Mouse (Mus musculus): ENCODE data around the gene Gm49318. TPM values are rescaled to one million over a fixed set of nuclear protein-coding genes. Genes with fewer than 3 reads are reported as not detected.

Gene Gm49318
- polyA plus RNA-seq, 1 experiment from 2014 or later, result not detected

DNA sequence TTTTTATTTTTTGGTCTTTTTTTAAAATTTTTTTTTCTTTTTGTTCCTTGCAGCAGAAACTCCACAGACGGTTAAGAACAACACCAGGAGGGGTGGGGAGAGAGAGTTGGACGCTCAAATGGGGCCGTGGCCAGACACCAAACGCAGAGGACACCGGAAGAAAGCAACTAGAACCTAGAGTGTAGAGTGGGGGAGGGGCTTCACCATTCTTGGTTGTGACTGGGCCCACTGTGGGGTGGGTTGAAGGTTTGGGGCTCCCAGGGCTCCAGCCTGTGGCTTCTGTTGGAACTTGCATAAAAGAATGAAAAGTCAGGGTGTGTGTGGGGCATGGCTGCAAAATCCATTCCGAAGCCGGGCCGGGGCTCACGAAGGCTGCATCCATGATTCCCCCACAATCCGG, 54.8 kb downstream of the Gm49318 start:
- Histone ChIP-seq H3K27me3 (no peaks in the 10 kb centered on the region), H3K9ac (replicated peaks) (no peak overlapping the region), H3K4me1 (no peaks in the 10 kb centered on the region; the same call in 1 of the 2 replicates), H3K4me3 (no peak overlapping the region), H3K27ac (replicated peaks) (no peak overlapping the region), H3K36me3 (peaks cover 82% of the 10 kb centered on the region), H3K9me3 (no peaks in the 10 kb centered on the region), H3K4me2 (replicated peaks) (no peak overlapping the region)
- WGBS, result 70% methylated on average over 10 of the region's 10 CpGs
- ATAC-seq (ENCODE audit: low FRiP score, low read depth), result no peak

DNA sequence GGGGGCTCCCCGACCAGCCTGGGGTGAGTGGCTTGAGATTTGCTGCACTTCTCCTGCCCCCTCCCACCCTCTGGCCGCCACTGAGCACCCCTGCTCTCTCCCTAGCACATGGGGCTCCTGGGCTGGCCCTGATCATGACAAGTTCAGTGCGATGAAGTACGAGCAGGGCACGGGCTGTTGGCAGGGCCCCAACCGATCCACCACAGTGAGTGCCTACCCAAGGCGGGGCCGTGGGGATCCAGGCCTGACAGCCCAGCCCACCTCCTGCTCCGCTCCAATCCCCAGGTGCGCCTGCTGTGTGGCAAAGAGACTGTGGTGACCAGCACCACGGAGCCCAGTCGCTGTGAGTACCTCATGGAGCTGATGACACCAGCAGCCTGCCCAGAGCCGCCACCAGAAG, 58.3 kb downstream of the Gm49318 start:
- 93% methylated on average over 13 of the region's 13 CpGs for WGBS

DNA sequence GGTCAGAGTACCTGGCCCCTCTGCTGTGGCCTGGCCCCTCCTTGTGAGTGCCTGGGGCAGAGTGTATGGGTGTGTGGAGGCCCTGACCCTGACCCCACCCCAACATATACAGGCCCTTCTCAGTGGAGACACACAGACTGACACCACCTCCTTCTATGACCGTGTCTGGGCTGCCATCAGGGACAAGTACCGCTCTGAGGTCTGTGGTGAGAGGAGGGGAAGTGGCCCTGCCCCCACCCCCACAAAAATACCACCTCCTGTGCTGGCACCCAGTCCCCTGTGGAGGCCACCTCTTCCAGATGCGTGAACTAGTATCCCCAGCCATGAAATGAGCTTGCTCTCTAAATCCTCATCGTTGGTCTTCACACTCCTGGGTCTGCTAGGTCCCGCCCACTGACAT, 60.0 kb downstream of the Gm49318 start:
- Histone ChIP-seq H3K27ac (replicated peaks) (peak overlapping the region; percentile 20; the same call in 1 of the 2 replicates), H3K4me1 (0 out of 2 replicates have a peak, but pooled peaks cover 1% of the 10 kb centered on the region), H3K36me3 (peaks cover 96% of the 10 kb centered on the region), H3K27me3 (no peaks in the 10 kb centered on the region), H3K9ac (replicated peaks) (no peak overlapping the region), H3K9me3 (no peaks in the 10 kb centered on the region), H3K4me3 (no peak overlapping the region), H3K4me2 (replicated peaks) (no peak overlapping the region)
- WGBS, result 84% methylated on average over 5 of the region's 5 CpGs
- no peak for ATAC-seq (ENCODE audit: low FRiP score, low read depth)

More for the DNA sequence above, 58.3 kb downstream of the Gm49318 start:
- Histone ChIP-seq H3K27me3 (no peaks in the 10 kb centered on the region), H3K9me3 (no peaks in the 10 kb centered on the region), H3K4me1 (no peaks in the 10 kb centered on the region; the same call in 1 of the 2 replicates), H3K4me3 (no peak overlapping the region), H3K9ac (replicated peaks) (no peak overlapping the region), H3K36me3 (peaks cover 92% of the 10 kb centered on the region), H3K27ac (replicated peaks) (0 out of 2 replicates have a peak overlapping the region, but pooled peaks have one; percentile 49), H3K4me2 (replicated peaks) (no peak overlapping the region)
- ATAC-seq (ENCODE audit: low FRiP score, low read depth), result no peak

DNA sequence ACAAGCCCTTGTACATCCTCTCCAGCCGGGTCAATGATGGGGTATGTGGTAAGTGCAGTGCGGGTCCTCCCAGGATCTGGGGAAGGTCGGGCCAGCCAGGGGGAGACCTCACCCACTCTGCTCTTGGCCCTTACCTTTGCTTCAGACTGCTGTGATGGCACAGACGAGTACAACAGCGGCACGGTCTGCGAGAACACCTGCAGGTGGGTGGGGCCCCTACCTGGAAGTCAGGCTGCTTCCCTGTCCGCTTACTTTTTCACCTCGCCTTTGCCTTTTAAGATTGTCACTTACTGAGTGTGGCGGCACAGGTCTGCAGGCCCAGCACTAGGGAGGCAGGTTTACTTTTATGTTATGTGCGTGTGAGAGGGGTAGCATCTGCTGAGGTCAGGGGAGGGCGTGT, 66.5 kb downstream of the Gm49318 start:
- Histone ChIP-seq H3K36me3 (peaks cover 56% of the 10 kb centered on the region), H3K27me3 (no peaks in the 10 kb centered on the region), H3K9ac (replicated peaks) (no peak overlapping the region), H3K9me3 (no peaks in the 10 kb centered on the region), H3K4me1 (peaks cover 37% of the 10 kb centered on the region), H3K4me2 (replicated peaks) (0 out of 2 replicates have a peak overlapping the region, but pooled peaks have one; percentile 1), H3K27ac (replicated peaks) (no peak overlapping the region), H3K4me3 (no peak overlapping the region)
- 93% methylated on average over 12 of the region's 12 CpGs for WGBS
- no peak for ATAC-seq (ENCODE audit: low FRiP score, low read depth)

DNA sequence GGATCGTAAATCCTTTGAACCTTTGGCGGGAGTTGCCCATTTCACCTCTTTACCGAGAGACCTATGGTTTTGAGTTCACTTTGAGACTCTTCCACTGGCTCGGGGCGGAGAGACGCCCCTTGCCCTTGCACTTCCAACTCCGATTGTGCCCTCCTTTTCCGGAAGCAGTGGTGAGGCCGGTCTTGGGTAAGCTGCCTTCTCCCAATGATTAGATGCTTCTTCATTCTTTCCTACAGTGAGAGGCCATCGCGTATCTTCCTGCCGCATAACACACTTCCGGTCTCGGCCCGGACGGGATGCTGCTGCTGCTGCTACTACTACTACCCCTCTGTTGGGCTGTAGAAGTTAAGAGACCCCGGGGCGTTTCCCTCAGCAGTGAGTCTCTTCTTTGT, 67.9 kb downstream of the Gm49318 start:
- Histone ChIP-seq H3K27me3 (no peaks in the 10 kb centered on the region), H3K4me1 (peaks cover 37% of the 10 kb centered on the region), H3K9ac (replicated peaks) (peak overlapping the region; percentile 73), H3K36me3 (peaks cover 42% of the 10 kb centered on the region), H3K9me3 (no peaks in the 10 kb centered on the region), H3K27ac (replicated peaks) (peak overlapping the region; percentile 64), H3K4me2 (replicated peaks) (peak overlapping the region; percentile 80), H3K4me3 (peak overlapping the region; percentile 64)
- peak; percentile 8 for ATAC-seq (ENCODE audit: low FRiP score, low read depth)
- under 1% methylated on average over 18 of the region's 18 CpGs for WGBS

DNA sequence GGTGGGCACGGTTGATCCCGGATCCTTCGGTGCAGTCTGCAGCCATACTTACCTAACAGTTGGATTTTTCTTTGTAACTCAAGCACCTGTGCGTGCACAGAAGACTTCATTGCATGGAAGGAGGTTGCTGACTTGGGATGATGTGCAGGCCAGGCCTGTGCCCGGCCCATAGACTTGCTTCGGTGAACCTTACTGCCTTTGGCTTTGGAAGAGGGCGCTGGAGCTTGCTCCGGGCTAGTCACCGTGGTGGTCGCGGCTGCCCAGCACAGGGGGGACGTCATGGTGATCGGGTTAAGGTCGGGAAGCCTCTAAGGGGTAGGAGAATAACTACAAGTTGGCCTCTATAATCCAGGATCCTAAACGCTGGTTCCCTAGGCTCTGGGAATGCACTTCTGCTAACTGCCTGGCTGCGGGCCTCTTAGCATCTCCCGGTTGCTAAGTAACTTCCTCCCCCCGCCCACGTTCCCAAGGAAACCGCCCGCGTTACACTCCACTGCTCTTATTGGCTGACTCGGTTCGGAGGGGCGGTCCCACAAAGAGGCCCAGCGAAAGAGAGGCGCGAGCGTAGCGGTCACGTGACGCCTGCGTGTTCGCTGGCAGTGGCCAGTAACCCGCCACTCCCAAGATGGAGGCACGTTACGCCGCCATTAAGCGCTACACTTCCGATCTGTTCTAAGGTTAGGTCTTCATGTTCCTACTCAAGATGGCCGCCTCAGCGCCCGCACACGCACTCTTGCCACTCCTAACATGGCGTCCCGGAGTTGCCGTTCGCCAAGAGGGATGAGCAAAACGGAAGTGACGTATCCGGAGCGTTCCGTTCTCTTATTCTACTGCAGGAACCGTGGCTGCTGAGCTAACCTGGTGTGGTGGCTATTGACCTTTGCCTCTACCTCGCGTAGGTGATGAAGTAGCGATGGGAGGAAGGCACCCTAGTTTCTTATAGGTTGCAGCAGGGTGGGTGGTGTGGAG, 68.6 kb downstream of the Gm49318 start, which contains the start of the genes Ccdc151 and Prkcsh:
Ccdc151 (minus strand) TSS at position 441 of the 969 bp plus-strand sequence.
Prkcsh (plus strand) TSS at position 613 of the 969 bp plus-strand sequence.
- peak; percentile 99 for ATAC-seq (ENCODE audit: low FRiP score, low read depth)
- H3K27me3 ChIP-seq, result no peaks in the 10 kb centered on the region
- H3K4me3 ChIP-seq, result peak within 1 kb of the TSS; percentile 64
- peak within 1 kb of the TSS; percentile 80 for H3K4me2 ChIP-seq (replicated peaks)
- 4% methylated on average over 57 of the region's 57 CpGs for WGBS
- H3K9ac ChIP-seq (replicated peaks), result peak within 1 kb of the TSS; percentile 73
- H3K36me3 ChIP-seq, result peaks cover 35% of the 10 kb centered on the region
- H3K4me1 ChIP-seq, result peaks cover 37% of the 10 kb centered on the region
- peak within 1 kb of the TSS; percentile 69 for H3K27ac ChIP-seq (replicated peaks)
- no peaks in the 10 kb centered on the region for H3K9me3 ChIP-seq

DNA sequence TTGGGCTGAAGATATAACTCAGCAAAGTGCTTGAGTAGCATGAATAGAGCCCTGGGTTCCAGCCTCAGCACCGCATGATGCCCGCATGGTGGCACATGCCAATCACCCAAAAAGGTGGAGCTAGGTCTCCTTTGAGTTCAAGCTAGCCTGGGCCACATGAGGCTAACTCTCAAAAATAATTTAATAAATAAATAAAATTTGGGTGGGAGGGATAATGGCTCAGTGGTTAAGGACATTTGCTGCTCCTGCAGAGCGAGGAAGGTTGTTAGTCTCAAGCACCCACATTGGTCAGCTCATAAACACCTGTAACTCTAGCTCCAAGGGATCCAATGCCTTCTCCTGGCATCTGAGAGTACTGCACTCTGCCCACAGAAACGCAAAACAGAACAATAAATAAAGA, 69.4 kb downstream of the Gm49318 start:
- no peaks in the 10 kb centered on the region for H3K9me3 ChIP-seq
- H3K4me2 ChIP-seq (replicated peaks), result peak overlapping the region; percentile 59
- no peaks in the 10 kb centered on the region for H3K27me3 ChIP-seq
- peaks cover 26% of the 10 kb centered on the region for H3K36me3 ChIP-seq
- peaks cover 37% of the 10 kb centered on the region for H3K4me1 ChIP-seq
- no peak for ATAC-seq (ENCODE audit: low FRiP score, low read depth)
- H3K9ac ChIP-seq (replicated peaks), result no peak overlapping the region
- 78% methylated on average over 4 of the region's 4 CpGs for WGBS
- peak overlapping the region; percentile 64 for H3K4me3 ChIP-seq
- H3K27ac ChIP-seq (replicated peaks), result peak overlapping the region; percentile 69; the same call in 1 of the 2 replicates

DNA sequence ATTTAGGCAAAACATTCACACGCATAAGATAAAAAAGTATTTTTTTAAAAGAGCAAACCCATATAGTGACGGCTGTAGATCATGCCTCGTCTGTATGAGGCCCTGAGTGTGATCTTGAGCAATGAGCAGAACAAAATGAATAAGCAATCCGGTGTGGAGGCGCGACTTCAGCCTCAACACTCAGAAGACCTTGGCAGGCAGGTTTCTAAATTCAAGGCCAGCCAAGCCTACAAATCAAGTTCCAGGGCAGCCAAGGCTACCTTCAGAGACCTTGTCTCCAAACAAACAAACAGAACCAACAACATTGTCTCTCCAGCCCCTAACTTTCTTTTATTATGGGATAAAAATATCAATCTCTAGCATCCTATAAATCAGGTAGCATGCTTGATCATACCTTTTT, 70.8 kb downstream of the Gm49318 start:
- ATAC-seq (ENCODE audit: low FRiP score, low read depth), result no peak
- Histone ChIP-seq H3K9me3 (no peaks in the 10 kb centered on the region), H3K4me3 (no peak overlapping the region)

DNA sequence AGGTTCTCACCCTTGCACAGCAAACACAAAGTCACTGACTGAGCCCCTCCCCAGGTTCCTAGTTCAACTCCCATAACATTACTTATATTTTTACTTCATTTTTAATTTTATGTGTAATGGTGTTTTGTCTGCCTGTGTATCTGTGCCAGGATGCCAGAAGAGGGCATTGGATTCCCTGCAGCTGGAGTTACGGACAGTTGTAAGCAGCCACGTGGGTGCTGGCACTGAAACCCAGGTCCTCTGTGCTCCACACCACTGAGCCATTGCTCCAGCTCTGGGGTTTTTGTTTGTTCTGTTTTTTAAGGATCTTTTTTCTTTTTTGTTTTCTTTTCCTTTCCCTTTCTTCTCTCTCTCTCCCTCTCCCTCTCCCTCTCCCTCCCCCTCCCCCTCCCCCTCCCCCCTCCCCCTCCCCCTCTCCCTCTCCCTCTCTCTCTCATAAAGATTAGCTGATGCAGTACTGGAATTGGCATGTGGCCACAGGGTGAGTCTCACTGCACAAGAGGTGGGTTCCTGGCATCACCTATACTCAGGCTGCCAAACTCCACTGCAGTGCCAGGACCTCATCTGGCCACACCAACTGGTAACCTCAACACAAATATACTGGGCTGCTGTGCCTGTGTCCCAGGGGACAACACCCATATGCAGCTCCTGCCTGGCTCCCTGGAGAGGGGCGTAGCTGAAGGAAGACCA, 74.7 kb downstream of the Gm49318 start:
- no peaks in the 10 kb centered on the region for H3K4me1 ChIP-seq
- WGBS, result 89% methylated on average over 3 of the region's 3 CpGs
- no peak overlapping the region for H3K9ac ChIP-seq (replicated peaks)
- ATAC-seq (ENCODE audit: low FRiP score, low read depth), result no peak
- H3K4me3 ChIP-seq, result no peak overlapping the region
- no peak overlapping the region for H3K4me2 ChIP-seq (replicated peaks)
- no peaks in the 10 kb centered on the region for H3K36me3 ChIP-seq
- no peaks in the 10 kb centered on the region for H3K9me3 ChIP-seq
- H3K27ac ChIP-seq (replicated peaks), result no peak overlapping the region
- peaks cover 22% of the 10 kb centered on the region for H3K27me3 ChIP-seq

More for the DNA sequence above, 70.8 kb downstream of the Gm49318 start:
- H3K27ac ChIP-seq (replicated peaks), result no peak overlapping the region
- 90% methylated on average over 6 of the region's 6 CpGs for WGBS
- no peaks in the 10 kb centered on the region for H3K27me3 ChIP-seq
- no peak overlapping the region for H3K4me2 ChIP-seq (replicated peaks)
- peaks cover 29% of the 10 kb centered on the region for H3K4me1 ChIP-seq
- H3K9ac ChIP-seq (replicated peaks), result no peak overlapping the region
- peaks cover 13% of the 10 kb centered on the region for H3K36me3 ChIP-seq

DNA sequence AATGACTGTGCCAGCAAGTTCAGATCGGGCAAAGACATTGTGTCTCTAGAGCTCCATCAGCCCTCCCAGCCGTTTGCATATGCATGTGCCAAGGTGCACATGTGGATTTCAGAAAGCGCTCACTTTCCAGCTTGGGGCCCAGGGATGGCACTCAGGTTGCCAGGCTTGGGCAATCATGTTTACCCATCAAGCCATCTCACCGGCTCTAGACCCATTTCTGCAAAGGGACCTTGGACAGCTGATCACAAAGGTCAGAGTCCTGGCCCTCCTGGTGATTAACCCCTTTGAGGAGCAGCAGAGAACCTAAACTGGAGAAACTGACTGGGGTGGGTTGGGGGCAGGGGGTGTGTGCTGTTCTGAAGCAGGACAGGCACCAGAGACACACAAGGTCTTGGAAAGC, 78.8 kb downstream of the Gm49318 start:
- H3K27ac ChIP-seq (replicated peaks), result no peak overlapping the region
- no peaks in the 10 kb centered on the region for H3K9me3 ChIP-seq
- 84% methylated on average over 4 of the region's 4 CpGs for WGBS
- no peak overlapping the region for H3K4me2 ChIP-seq (replicated peaks)
- no peak for ATAC-seq (ENCODE audit: low FRiP score, low read depth)
- H3K9ac ChIP-seq (replicated peaks), result no peak overlapping the region
- no peak overlapping the region for H3K4me3 ChIP-seq
- peaks cover 24% of the 10 kb centered on the region for H3K4me1 ChIP-seq
- H3K36me3 ChIP-seq, result no peaks in the 10 kb centered on the region
- H3K27me3 ChIP-seq, result peaks cover 63% of the 10 kb centered on the region

DNA sequence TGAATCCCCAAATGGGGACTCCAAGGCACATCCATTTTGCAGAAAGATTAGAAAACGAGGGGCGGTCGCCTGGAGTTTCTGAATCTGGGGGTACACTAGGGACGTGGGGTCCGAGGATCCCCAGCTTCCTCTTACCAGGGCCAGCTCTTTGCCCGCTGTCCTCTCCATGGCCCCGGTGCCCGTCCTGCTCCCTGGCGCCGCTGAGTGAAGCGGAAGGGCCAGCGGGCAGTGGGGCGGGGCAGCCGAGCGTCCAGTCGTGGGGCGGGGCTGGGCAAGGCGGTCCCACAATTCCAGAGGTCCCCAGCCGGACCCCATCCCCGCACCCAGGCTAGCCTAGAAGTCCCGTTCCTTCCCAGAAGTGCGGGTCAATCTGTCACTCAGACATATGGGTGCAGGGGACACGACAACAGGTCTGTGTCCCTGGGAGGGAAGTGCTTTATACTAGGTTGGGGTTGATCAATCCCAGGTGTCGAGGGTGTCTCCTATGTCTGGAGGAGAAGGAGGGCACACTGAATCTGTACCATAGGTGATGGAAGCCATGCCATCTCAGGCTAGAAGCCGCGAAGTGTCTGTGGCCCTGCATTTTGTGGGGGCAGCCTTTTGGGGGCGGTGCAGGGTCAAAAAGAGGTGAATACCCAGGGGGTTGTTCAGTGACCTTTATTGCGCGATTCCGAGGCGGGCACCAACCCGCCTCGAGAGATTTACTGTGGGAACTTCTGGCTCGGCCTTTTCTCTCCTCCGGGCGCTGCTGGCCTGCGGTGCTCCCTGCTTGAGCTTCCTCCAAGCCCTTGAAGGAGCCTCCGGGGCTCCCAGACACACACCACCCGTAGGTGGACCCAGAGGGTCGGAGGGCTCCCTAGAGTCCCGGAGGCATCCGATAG, 81.6 kb downstream of the Gm49318 start, which contains the start of gene Rgl3:
Rgl3 (minus strand) TSS at position 217 of the 881 bp plus-strand sequence.
- H3K36me3 ChIP-seq, result no peaks in the 10 kb centered on the region
- peaks cover 24% of the 10 kb centered on the region for H3K4me1 ChIP-seq
- 1% methylated on average over 42 of the region's 42 CpGs for WGBS
- H3K9me3 ChIP-seq, result no peaks in the 10 kb centered on the region
- peak within 1 kb of the TSS; percentile 49; the same call in 1 of the 2 replicates for H3K9ac ChIP-seq (replicated peaks)
- peak within 1 kb of the TSS; percentile 41 for H3K4me3 ChIP-seq
- peak; percentile 39; the same call in 1 of the 2 replicates for ATAC-seq (ENCODE audit: low FRiP score, low read depth)
- H3K27ac ChIP-seq (replicated peaks), result no peak within 1 kb of the TSS
- peaks cover 87% of the 10 kb centered on the region for H3K27me3 ChIP-seq
- peak within 1 kb of the TSS; percentile 63 for H3K4me2 ChIP-seq (replicated peaks)

Measured in midbrain, embryonic 12.5 days (tissue).